Mouse (Mus musculus) c-Kit-positive CD71-positive TER-119-negative erythroid progenitor cells, embryonic 14.5 days (primary cell): ENCODE results near the gene Fbxw8.

ENCODE experiments used
- DNase-seq: peaks from one replicate; pipeline ENCODE4 v3.0.0-alpha.2; 2013; ENCODE audit warnings: low read depth

Fbxw8 gene

GRCm38 (mm10) chr5:118017527-118017926 is 137.7 kb downstream of the Fbxw8 start:
- no peak for DNase-seq

GRCm38 (mm10) chr5:118015669-118016068 is 139.6 kb downstream of the Fbxw8 start:
- no peak for DNase-seq

DNA sequence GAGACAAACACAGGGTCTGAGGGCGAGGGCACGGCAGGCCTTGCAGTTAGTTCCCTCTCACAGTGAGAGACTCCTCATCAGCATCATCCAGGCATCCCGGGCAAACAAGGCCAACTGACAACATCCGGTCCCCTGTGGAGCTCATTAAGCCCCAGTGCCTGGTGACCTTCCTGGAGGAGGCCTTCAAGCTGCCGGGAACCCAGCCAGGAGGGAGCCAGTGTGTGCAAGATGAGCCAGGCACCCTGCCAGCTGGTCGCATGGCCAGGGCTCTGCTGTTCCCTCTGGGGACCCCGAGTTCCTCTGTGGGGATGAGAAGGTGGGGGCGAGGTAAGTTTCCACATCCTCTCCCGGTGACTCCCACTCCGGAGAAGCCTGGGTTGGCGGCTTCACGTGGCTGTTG is 140.2 kb downstream of the Fbxw8 start:
- no peak for DNase-seq
